Mouse (Mus musculus) intestine, embryonic 15.5 days (tissue): ENCODE measurements around the gene Taf1c. TPM values are rescaled to one million over a fixed set of nuclear protein-coding genes. Genes with fewer than 3 reads are reported as not detected.

Source experiments
- polyA plus RNA-seq: library from polyadenylated mRNA; unstranded; fragments of >200 nt; fragmentation: Nextera tagmentation; extraction: Ambion mirVana; gene quantifications from 2 replicates; pipeline ENCODE4 v1.2.1, GENCODE M21; 2015

Taf1c gene
- polyA plus RNA-seq, 1 experiment from 2014 or later = 10.0 TPM

Other genes with a start within 250 kb of the Taf1c start
- gene Mlycd, start 210.3 kb downstream of the Taf1c start, polyA plus RNA-seq = 19.2 and 22.5 TPM in 2 replicates
- 3.8 and 5.7 TPM in 2 replicates for gene Osgin1, start 171.1 kb downstream of the Taf1c start, polyA plus RNA-seq
- gene Necab2, start 158.5 kb downstream of the Taf1c start, polyA plus RNA-seq = 1.9 TPM in 2 replicates
- 0.05 TPM in 1 of 2 replicates, not detected in the other for gene Slc38a8, start 103.5 kb downstream of the Taf1c start, polyA plus RNA-seq
- gene Mbtps1, start 46.5 kb downstream of the Taf1c start, polyA plus RNA-seq = 83.6 and 88.8 TPM in 2 replicates
- gene Hsdl1, start 30.0 kb downstream of the Taf1c start, polyA plus RNA-seq = 28.8 and 32.6 TPM in 2 replicates
- 1.4 and 2.1 TPM in 2 replicates for gene Dnaaf1, start 30.0 kb downstream of the Taf1c start, polyA plus RNA-seq
- not detected in 2 replicates for gene Adad2, start 7.5 kb upstream of the Taf1c start, polyA plus RNA-seq
- 0.04 and 0.13 TPM in 2 replicates for gene Kcng4, start 30.5 kb upstream of the Taf1c start, polyA plus RNA-seq
- 4.5 and 4.6 TPM in 2 replicates for gene Wfdc1, start 61.1 kb upstream of the Taf1c start, polyA plus RNA-seq
- gene Atp2c2, start 94.8 kb upstream of the Taf1c start, polyA plus RNA-seq = 4.4 and 5.8 TPM in 2 replicates
- gene Tldc1, start 173.2 kb upstream of the Taf1c start, polyA plus RNA-seq = 14.4 and 15.3 TPM in 2 replicates
- gene Cotl1, start 235.3 kb upstream of the Taf1c start, polyA plus RNA-seq = 152 and 167 TPM in 2 replicates